Mouse (Mus musculus) monocyte, adult 5-6 weeks (primary cell): ENCODE data around the gene Prnp. TPM values are rescaled to one million over a fixed set of nuclear protein-coding genes. Genes with fewer than 3 reads are reported as not detected.

Source experiments
- ATAC-seq: fragments of 153-309, 156-312 bp; replicated peaks from 2 replicates; pipeline ENCODE4 v1.8.0; 2017; ENCODE audit warnings: mild to moderate bottlenecking; ENCODE audit not compliant: low TSS enrichment, insufficient number of reproducible peaks, severe bottlenecking, poor library complexity, low FRiP score
- total RNA-seq: library from RNA; stranded (forward); fragments of 200-1000, 200-491, 200-594 nt; gene quantifications from 3 replicates; pipeline ENCODE4 v1.2.3, GENCODE M21; 2017

The Prnp gene
- total RNA-seq, 1 experiment from 2014 or later, result 2.3 TPM

DNA sequence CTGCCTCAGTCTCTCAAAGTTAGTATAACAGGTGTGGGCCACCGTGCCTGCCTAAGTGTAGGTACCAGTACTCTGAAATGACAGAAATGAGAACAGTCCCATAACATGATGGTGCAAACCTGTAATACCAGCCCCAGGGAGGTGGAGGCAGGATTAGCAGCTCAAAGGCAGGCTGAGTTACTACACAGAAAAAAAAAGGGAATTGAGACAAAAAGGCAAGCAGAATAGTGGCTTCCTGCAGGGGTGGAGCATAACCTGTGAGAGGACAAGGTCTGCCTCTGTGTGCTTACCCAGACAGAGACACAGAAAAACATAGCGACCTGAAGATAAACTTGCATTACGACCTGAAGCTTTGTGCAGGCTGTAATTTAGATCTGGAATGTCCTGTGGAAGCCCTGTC lies 66.9 kb downstream of the Prnp start:
- no peak for ATAC-seq

DNA sequence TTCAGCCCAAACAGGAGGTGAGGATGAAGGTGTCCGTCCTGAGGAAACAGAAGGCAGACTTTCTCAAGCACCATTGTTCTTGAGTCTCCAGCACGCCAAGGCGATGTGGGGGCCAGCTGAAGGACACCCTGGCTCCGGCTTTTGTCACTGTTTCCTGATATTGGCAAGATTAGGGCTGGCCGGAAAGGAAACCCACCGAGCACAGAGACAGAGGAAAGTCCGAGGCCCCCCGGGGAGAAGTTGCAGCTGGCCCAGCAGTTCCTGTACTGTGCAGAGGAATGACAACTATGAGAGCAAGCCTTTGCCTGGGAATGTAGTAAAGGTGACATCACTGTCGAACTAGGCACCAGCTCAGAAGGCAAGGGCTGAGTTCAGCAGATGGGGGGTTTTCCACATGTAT lies 71.1 kb downstream of the Prnp start:
- ATAC-seq, result no peak

DNA sequence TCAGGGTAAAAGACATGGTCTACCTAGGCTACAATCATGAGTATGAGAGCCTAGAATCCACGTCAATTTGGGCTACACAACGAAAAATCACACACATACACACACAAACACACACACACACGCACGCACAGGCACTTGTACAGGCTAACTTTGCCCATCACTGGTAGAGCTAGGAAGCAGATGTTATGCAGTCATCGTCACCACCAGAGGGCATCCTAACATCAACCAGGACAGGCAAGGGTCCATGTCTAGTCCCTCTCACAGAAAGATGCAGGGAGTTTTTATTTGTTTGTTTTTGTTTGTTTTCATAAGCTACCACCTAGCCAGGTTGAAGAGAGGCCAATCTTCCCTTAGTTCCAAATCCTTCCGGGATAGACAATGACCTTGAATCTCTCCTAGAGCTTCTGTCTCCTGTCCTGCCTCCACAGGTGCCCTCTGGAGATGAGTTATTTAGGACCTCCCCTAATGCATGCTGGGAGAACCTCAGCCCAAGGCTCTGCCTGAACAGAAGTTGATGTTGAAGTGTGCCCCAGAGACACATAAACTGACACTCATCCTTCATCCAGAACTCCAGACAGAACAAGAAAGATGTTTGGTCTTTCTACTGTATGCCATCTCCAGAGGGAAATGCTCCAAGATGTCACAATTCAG lies 72.9 kb downstream of the Prnp start:
- peak; percentile 87 for ATAC-seq

DNA sequence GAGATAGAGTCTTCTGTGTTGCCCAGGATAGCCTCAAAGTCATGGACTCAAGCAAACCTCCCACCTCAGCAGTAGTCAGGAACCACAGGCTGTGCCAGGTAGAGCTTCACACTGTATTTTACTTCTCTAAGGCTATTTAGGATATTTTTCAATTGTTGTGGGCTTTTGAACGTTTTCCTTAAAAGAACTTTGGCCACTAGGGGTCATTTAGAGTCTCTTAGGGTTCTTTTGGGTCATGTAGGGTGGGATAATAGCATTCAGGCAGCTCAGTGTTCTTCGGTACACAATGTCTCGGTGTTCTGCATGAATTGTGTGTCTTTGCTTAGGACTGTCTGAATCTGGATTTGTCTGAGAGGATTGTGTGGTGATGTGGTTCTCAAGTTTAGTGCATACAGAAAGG lies 78.2 kb downstream of the Prnp start:
- no peak for ATAC-seq

Other genes with a start within 250 kb of the Prnp start
- gene Erv3, start 50.2 kb upstream of the Prnp start, total RNA-seq, result not detected in 3 replicates
- gene Prn, start within 50 bp of the Prnp start, total RNA-seq, result not detected in 3 replicates
- gene Prnd, start 40.9 kb downstream of the Prnp start, total RNA-seq, result not detected in 3 replicates
- 33.5 to 63.6 TPM (median 45.1 TPM) in 3 replicates for gene Rassf2, start 120.3 kb downstream of the Prnp start, total RNA-seq
- 15.0 to 28.8 TPM (median 17.0 TPM) in 3 replicates for gene Slc23a2, start 235.2 kb downstream of the Prnp start, total RNA-seq